Mouse (Mus musculus) right cerebral cortex, postnatal 10 days (tissue): ENCODE measurements at regions not wholly inside any gene's neighbourhood (a gene's known extent, or its start where the extent isn't known, plus 50 kb on each side); places are given as distances from the start of the nearest gene placed in this dataset.

Experiments used
- DNase-seq, 2 experiments: peaks; one replicate each; pipeline ENCODE4 v3.0.0; 2021; ENCODE audit warnings: low spot score in 2 of 2

GRCm38 (mm10) chr4:131014301-131015081 is 70.3 kb downstream of the Matn1 start:
- no peak for DNase-seq

- DNase-seq: no peak
These were observed 71.0 kb downstream of the Matn1 start for GRCm38 (mm10) chr4:131015156-131015555.

- no peak for DNase-seq
These were observed 79.4 kb downstream of the Matn1 start for GRCm38 (mm10) chr4:131023601-131024000.

- DNase-seq: no peak
These were observed 92.1 kb downstream of the Matn1 start for GRCm38 (mm10) chr4:131036292-131036691.

GRCm38 (mm10) chr4:131037179-131037578 is 93.0 kb downstream of the Matn1 start:
- DNase-seq: no peak

- DNase-seq: no peak
These were observed 95.5 kb downstream of the Matn1 start for GRCm38 (mm10) chr4:131039686-131040085.

GRCm38 (mm10) chr4:131041210-131041609 is 97.0 kb downstream of the Matn1 start:
- DNase-seq: no peak

GRCm38 (mm10) chr4:131046101-131046500 is 101.9 kb downstream of the Matn1 start:
- no peak for DNase-seq

GRCm38 (mm10) chr4:131046969-131047650 is 102.9 kb downstream of the Matn1 start:
- DNase-seq: peak; percentile 40 to 62

GRCm38 (mm10) chr4:131056293-131056692 is 112.1 kb downstream of the Matn1 start:
- no peak for DNase-seq

- no peak for DNase-seq
These were observed 115.4 kb downstream of the Matn1 start for GRCm38 (mm10) chr4:131059572-131059971.

- DNase-seq: no peak
These were observed 116.1 kb downstream of the Matn1 start for GRCm38 (mm10) chr4:131060191-131060680.

GRCm38 (mm10) chr4:131060706-131061105 is 116.5 kb downstream of the Matn1 start:
- no peak for DNase-seq

- no peak for DNase-seq
These were observed 118.4 kb downstream of the Matn1 start for GRCm38 (mm10) chr4:131062592-131062991.

GRCm38 (mm10) chr4:131066186-131066939 is 122.2 kb downstream of the Matn1 start:
- no peak for DNase-seq

GRCm38 (mm10) chr4:131070566-131070965 is 126.4 kb downstream of the Matn1 start:
- DNase-seq: no peak

GRCm38 (mm10) chr4:131072623-131073022 is 128.4 kb downstream of the Matn1 start:
- DNase-seq: no peak

- no peak for DNase-seq
These were observed 129.2 kb downstream of the Matn1 start for GRCm38 (mm10) chr4:131073420-131073819.

GRCm38 (mm10) chr4:131075326-131075932 is 131.2 kb downstream of the Matn1 start:
- DNase-seq: no peak

GRCm38 (mm10) chr4:131076628-131077027 is 132.4 kb downstream of the Matn1 start:
- DNase-seq: no peak

- no peak for DNase-seq
These were observed 135.9 kb downstream of the Matn1 start for GRCm38 (mm10) chr4:131080113-131080512.

GRCm38 (mm10) chr4:131083405-131083804 is 139.2 kb downstream of the Matn1 start:
- DNase-seq: no peak
